Mouse (Mus musculus) embryonic facial prominence, embryonic 11.5 days (tissue): Measurements from ENCODE around the gene Atp5g1. TPM values are rescaled to one million over a fixed set of nuclear protein-coding genes. Genes with fewer than 3 reads are reported as not detected.

Source experiments
- ATAC-seq: fragments of 200-750 bp; cut with Nextera tagmentation; replicated peaks from 2 replicates; pipeline ENCODE4 v1.8.0; 2017; ENCODE audit warnings: low read depth; ENCODE audit not compliant: insufficient number of reproducible peaks, low FRiP score, low TSS enrichment
- DNase-seq: peaks from one replicate; pipeline ENCODE4 v3.0.0-alpha.2; 2015; ENCODE audit warnings: low spot score
- H3K27ac ChIP-seq: fragments of 300-500 bp; sonication (generic); replicated peaks from 2 replicates; pipeline ENCODE4 v1.5.1; 2014; ENCODE audit warnings: mild to moderate bottlenecking, low read depth, low read length, control low read depth
- H3K27me3 ChIP-seq: fragments of 300-500 bp; sonication (generic); 2 replicates; pipeline ENCODE4 v1.6.1; 2014; ENCODE audit warnings: mild to moderate bottlenecking, low read length, moderate library complexity, mixed read lengths; ENCODE audit not compliant: control insufficient read depth, insufficient read depth
- H3K36me3 ChIP-seq: fragments of 300-500 bp; sonication (generic); replicated peaks from 2 replicates; pipeline ENCODE4 v1.6.1; 2014; ENCODE audit warnings: low read depth, mild to moderate bottlenecking, low read length, moderate library complexity, mixed read lengths; ENCODE audit not compliant: control insufficient read depth, insufficient read depth
- H3K4me1 ChIP-seq: fragments of 300-500 bp; sonication (generic); 2 replicates; pipeline ENCODE4 v1.6.1; 2014; ENCODE audit warnings: low read length, mixed read lengths; ENCODE audit not compliant: control insufficient read depth, insufficient read depth
- H3K4me2 ChIP-seq: fragments of 300-500 bp; sonication (generic); 2 replicates; pipeline ENCODE4 v1.6.1; 2014; ENCODE audit warnings: low read depth, mild to moderate bottlenecking, control low read depth, low read length, moderate library complexity
- H3K4me3 ChIP-seq: fragments of 300-500 bp; sonication (generic); 2 replicates; pipeline ENCODE4 v1.5.1; 2014; ENCODE audit warnings: low read depth, low read length, control low read depth
- H3K9ac ChIP-seq: fragments of 300-500 bp; sonication (generic); replicated peaks from 2 replicates; pipeline ENCODE4 v1.6.1; 2014; ENCODE audit warnings: mild to moderate bottlenecking, control low read depth, low read length
- H3K9me3 ChIP-seq: fragments of 300-500 bp; sonication (generic); replicated peaks from 2 replicates; pipeline ENCODE4 v1.6.1; 2016; ENCODE audit warnings: mild to moderate bottlenecking, low read length, inconsistent platforms, mixed read lengths; ENCODE audit not compliant: control insufficient read depth
- WGBS: fragments of 180-500 bp; shearing (Covaris S2); extraction: QIAGEN DNeasy Blood & Tissue Kit; methylation state at CpG from one replicate; pipeline ENCODE4 v1.1.7; 2014; 5-methylcytosine and 5-hydroxymethylcytosine counted together
- polyA plus RNA-seq: library from polyadenylated mRNA; unstranded; fragments of >200 nt; fragmentation: Nextera tagmentation; extraction: Ambion mirVana; gene quantifications from 2 replicates; pipeline ENCODE4 v1.2.1, GENCODE M21; 2014

Atp5g1 gene
- polyA plus RNA-seq, 1 experiment from 2014 or later: 478 TPM

DNA sequence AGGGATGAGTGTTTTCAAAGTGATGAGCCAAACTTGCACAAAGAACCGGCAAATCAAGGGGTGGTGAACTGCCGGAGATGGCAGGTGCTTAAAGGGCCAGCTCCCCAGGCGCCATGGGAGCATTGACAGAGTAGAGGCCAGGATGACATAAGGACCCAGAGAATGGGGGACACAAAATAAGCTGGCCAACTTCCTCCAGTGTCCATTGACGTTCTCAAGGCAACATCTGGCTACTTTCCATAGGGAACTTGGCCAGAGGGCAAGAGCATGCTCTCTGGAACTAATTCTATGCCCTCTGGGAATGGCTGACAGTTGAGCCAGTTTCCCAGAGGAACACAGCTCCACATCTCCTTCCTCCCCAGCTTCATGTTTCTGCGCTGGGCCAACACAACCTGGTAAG, 7.2 kb downstream of the Atp5g1 start:
- WGBS: 70% methylated on average over 5 of the region's 5 CpGs
- no peaks in the 10 kb centered on the region; the same call in 1 of the 2 replicates for H3K36me3 ChIP-seq
- H3K4me3 ChIP-seq: no peak overlapping the region
- H3K27ac ChIP-seq: no peak overlapping the region
- no peaks in the 10 kb centered on the region for H3K4me1 ChIP-seq
- H3K9ac ChIP-seq: no peak overlapping the region
- H3K4me2 ChIP-seq: no peak overlapping the region
- H3K27me3 ChIP-seq: no peaks in the 10 kb centered on the region
- ATAC-seq (no peak), DNase-seq (no peak)
- no peaks in the 10 kb centered on the region for H3K9me3 ChIP-seq

DNA sequence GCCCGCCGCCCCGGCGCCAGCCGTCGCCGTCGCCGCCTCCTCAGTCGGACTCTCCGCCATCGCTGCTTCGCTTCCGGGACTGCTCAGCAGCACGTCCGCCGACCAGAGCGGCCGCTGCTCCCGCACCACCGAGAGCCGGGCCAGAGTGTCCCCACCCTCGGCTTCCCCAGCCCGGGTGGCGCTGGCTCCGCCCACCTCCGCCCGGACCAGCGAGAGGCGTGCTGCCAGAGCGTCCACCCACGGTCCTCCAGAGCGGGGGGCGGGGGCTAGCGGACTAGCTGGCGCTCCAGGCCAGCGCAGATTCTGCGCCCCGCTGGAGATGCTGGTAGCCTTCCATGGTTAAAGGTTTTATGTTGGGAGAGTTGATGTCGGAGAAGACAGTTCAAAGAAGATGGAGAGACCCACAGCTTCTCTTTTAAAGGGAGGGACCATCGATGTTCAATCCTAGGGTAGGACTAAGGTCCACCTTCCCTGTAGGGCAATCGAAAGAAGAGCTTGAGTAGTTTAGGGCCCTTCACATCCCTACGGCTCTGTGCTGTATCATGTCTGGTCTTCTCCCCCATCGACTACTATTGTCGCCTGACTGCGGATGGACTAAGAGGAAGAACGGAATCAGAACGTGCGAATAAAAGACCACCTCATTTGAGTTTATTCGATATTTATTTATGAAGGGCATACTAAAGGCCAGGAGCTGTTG, 10.1 kb downstream of the Atp5g1 start, which contains the start of gene Ube2z:
Gene Ube2z (minus strand): TSS at position 174 of the 697 bp plus-strand sequence.
- H3K9me3 ChIP-seq: no peaks in the 10 kb centered on the region
- peak within 1 kb of the TSS; percentile 83 for H3K27ac ChIP-seq
- H3K36me3 ChIP-seq: peaks cover 3% of the 10 kb centered on the region
- ATAC-seq (peak; percentile 95), DNase-seq (peak; percentile 97)
- peak within 1 kb of the TSS; percentile 96 for H3K9ac ChIP-seq
- 6% methylated on average over 33 of the region's 50 CpGs for WGBS
- H3K4me2 ChIP-seq: peak within 1 kb of the TSS; percentile 74
- H3K4me3 ChIP-seq: peak within 1 kb of the TSS; percentile 96
- no peaks in the 10 kb centered on the region for H3K27me3 ChIP-seq
- H3K4me1 ChIP-seq: no peaks in the 10 kb centered on the region

DNA sequence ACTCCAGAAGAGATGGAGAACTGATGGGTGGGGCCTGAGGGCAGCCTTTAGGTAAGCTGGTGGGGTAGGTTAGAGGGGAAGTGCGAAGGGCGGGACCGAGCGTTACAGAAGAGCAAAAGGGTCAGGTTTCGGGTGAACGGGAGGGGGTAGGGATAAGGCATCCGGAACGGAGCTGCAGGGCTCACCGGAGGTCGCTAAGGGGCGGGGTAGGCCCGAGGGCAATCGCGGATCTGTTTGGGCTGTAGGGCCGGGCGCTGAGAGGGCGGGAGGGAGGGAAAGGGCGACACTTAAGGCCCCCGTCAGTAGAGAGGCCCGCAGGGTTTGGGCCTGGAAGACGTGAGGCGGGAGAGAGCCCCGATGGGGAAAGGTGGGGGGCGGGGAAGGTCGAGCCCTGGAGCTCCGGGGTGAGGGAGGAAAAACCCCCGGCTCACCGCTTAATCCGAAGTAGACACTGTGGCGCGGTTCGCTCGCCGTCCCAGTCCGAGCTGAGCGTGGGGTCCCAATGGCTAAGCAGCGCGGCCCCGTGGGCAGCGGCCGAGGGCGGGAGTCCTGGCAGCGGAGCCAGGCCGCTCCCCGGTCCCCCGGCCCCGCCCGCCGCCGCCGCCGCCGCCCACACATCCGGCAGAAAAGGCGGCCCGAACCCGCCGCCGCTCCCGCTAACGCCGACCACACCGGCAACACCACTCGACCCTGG, 10.8 kb downstream of the Atp5g1 start:
- no peaks in the 10 kb centered on the region for H3K9me3 ChIP-seq
- H3K27ac ChIP-seq: peak overlapping the region; percentile 83
- ATAC-seq (peak; percentile 60), DNase-seq (peak; percentile 59)
- peak overlapping the region; percentile 96 for H3K4me3 ChIP-seq
- peaks cover 4% of the 10 kb centered on the region for H3K36me3 ChIP-seq
- H3K4me1 ChIP-seq: no peaks in the 10 kb centered on the region
- under 1% methylated on average over 43 of the region's 64 CpGs for WGBS
- no peaks in the 10 kb centered on the region for H3K27me3 ChIP-seq
- H3K9ac ChIP-seq: peak overlapping the region; percentile 96
- peak overlapping the region; percentile 74 for H3K4me2 ChIP-seq

DNA sequence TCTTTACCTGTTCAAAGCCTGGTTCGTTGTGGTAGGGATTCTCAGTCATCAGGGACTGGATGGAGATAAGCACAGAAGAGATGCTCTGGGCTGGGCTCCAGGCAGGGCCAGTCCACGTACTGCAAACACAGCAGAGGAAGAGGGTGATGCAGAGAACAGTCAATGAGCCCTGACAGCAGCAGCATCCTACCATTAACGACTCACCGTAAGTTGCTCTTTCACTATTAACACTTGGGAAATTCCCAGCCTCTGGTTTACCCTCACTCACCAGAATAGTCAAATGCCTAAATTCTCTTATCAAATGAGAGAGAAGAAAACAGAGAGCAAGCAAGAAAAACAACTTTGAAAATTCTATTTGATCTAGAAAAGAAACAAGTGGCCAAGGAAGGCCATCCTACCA, 17.2 kb downstream of the Atp5g1 start:
- 94% methylated on average over 4 of the region's 4 CpGs for WGBS
- H3K36me3 ChIP-seq: peaks cover 12% of the 10 kb centered on the region

DNA sequence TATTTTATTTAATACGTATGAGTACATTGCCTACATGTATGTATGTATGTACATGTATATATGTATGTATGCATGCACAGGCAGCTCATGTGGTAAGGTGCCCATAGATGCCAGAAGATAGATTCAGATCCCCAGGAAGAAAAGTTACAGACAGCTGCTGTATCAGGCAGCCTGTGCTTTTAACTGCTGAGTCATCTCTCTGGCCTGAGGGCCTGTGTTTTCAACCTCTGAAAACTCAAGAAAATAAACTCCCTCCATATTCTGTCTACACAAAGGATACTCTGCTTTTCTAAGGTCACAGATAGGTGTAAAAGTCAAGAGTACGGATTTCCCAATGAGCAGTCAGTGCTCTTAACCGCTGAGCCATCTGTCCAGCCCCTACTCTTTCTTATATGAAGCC, 24.6 kb downstream of the Atp5g1 start:
- Histone ChIP-seq H3K27me3 (no peaks in the 10 kb centered on the region), H3K36me3 (peaks cover 11% of the 10 kb centered on the region), H3K4me3 (no peak overlapping the region), H3K9ac (no peak overlapping the region), H3K4me1 (no peaks in the 10 kb centered on the region), H3K9me3 (no peaks in the 10 kb centered on the region), H3K4me2 (no peak overlapping the region), H3K27ac (no peak overlapping the region)
- no peak for ATAC-seq
- WGBS: 96% methylated on average over 3 of the region's 3 CpGs
- no peak for DNase-seq

More for the DNA sequence above, 17.2 kb downstream of the Atp5g1 start:
- no peak overlapping the region for H3K4me2 ChIP-seq
- no peak overlapping the region for H3K4me3 ChIP-seq
- no peaks in the 10 kb centered on the region for H3K27me3 ChIP-seq
- H3K9me3 ChIP-seq: no peaks in the 10 kb centered on the region
- H3K9ac ChIP-seq: no peak overlapping the region
- no peak overlapping the region for H3K27ac ChIP-seq
- DNase-seq (no peak), ATAC-seq (no peak)
- no peaks in the 10 kb centered on the region for H3K4me1 ChIP-seq

DNA sequence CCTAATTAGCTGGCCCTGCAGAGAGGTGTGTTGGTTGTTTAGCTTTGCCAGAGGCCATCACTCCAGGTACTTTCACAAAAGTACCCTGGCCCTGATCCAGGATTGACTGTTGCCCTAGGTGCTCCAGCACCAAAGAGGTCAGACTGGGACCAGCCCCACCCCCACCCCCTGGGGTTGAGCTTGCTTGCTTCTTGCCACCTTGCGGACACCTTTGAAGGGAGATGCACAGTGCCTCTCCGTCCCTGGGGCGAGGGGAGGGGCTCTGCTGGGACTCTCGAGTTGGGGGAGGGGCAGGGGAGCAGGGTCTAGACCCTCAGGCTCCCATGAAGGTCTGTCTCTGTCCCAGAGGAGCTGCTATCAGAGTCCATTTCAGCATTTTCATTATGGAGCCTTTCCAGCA, 25.5 kb downstream of the Atp5g1 start:
- Histone ChIP-seq H3K4me3 (no peak overlapping the region), H3K36me3 (peaks cover 10% of the 10 kb centered on the region), H3K4me2 (no peak overlapping the region), H3K4me1 (no peaks in the 10 kb centered on the region), H3K9me3 (no peaks in the 10 kb centered on the region), H3K9ac (no peak overlapping the region), H3K27ac (no peak overlapping the region), H3K27me3 (no peaks in the 10 kb centered on the region)
- WGBS: 88% methylated on average over 4 of the region's 4 CpGs
- DNase-seq: no peak
- no peak for ATAC-seq

DNA sequence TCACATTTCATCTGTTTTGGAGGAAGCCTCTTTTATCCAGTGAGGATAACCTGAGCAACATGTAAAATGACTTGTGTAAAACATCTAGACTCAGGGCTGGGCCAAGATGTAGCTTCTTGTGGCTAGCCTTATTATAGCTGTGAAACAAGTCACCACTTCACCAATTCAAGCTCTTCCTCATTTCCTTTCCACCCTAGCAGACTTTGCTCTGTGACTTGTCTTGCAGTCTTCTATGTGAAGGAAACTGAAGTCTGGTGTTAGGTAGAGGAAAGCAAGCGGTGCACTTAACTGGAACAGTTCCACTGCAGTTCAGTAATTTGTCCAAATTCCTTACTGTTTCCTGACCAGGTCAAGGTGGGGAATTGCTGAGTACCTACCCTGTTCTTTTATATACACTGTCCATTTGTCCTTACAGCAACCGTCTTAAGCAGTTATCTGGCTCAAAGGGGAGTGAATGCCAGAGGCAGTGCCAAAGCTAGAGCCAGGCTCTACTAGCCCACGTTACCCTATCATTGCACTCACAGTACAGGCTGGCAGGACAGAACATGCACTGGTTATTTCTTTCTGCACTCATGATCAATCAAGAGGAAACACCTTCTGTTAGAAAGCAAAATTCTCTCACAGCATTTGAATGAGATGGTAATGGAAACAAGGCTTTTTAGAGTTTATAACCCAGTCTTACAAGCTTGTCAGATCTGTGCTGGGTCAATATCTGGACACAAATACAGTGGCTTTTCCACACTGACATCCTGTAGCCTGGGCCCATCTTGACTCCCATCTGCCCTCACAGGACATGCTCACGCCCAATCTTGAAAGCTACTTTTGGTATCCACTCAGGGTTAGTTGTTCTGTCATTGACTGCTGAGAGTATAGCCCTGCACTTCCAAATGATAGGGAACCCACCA, 27.7 kb downstream of the Atp5g1 start:
- Histone ChIP-seq H3K4me3 (no peak overlapping the region), H3K9ac (no peak overlapping the region), H3K36me3 (peaks cover 7% of the 10 kb centered on the region), H3K9me3 (no peaks in the 10 kb centered on the region), H3K4me2 (no peak overlapping the region), H3K27ac (no peak overlapping the region), H3K27me3 (no peaks in the 10 kb centered on the region), H3K4me1 (no peaks in the 10 kb centered on the region)
- WGBS: 85% methylated on average over 4 of the region's 4 CpGs
- DNase-seq (no peak), ATAC-seq (no peak)
